Mouse (Mus musculus) midbrain, embryonic 14.5 days (tissue): ENCODE measurements around the gene Ifi207. TPM values are rescaled to one million over a fixed set of nuclear protein-coding genes. Genes with fewer than 3 reads are reported as not detected.
"Not testable (repeated sequence)": the region's sequence is repeated elsewhere in the genome, so short reads cannot be mapped to it uniquely, and the experiment has no call there.

Experiments
- ATAC-seq: fragments of 200-750 bp; cut with Nextera tagmentation; 2 replicates; pipeline ENCODE4 v1.8.0; 2017; ENCODE audit warnings: moderate number of reproducible peaks, moderate library complexity; ENCODE audit not compliant: low FRiP score, low TSS enrichment
- DNase-seq: peaks from one replicate; pipeline ENCODE4 v3.0.0-alpha.2; 2015
- H3K27ac ChIP-seq: fragments of 300-500 bp; sonication (generic); replicated peaks from 2 replicates; pipeline ENCODE4 v1.5.1; 2014; ENCODE audit warnings: mild to moderate bottlenecking, low read depth, low read length, moderate library complexity
- H3K27me3 ChIP-seq: fragments of 300-500 bp; sonication (generic); 2 replicates; pipeline ENCODE4 v1.6.1; 2014; ENCODE audit warnings: low read length, control low read depth, mixed read lengths; ENCODE audit not compliant: control insufficient read depth, insufficient read depth
- H3K36me3 ChIP-seq: fragments of 300-500 bp; sonication (generic); 2 replicates; pipeline ENCODE4 v1.6.1; 2014; ENCODE audit warnings: low read length, control low read depth; ENCODE audit not compliant: control insufficient read depth, insufficient read depth
- H3K4me1 ChIP-seq: fragments of 300-500 bp; sonication (generic); 2 replicates; pipeline ENCODE4 v1.6.1; 2014; ENCODE audit warnings: mild to moderate bottlenecking, antibody characterized with exemption, low read length, control low read depth; ENCODE audit not compliant: control insufficient read depth, insufficient read depth
- H3K4me2 ChIP-seq: fragments of 300-500 bp; sonication (generic); 2 replicates; pipeline ENCODE4 v1.6.1; 2014; ENCODE audit warnings: mild to moderate bottlenecking, low read length, moderate library complexity
- H3K4me3 ChIP-seq: fragments of 300-500 bp; sonication (generic); replicated peaks from 2 replicates; pipeline ENCODE4 v1.5.1; 2014; ENCODE audit warnings: low read depth, low read length
- H3K9ac ChIP-seq: fragments of 300-500 bp; sonication (generic); replicated peaks from 2 replicates; pipeline ENCODE4 v1.6.1; 2014; ENCODE audit warnings: mild to moderate bottlenecking, low read length, moderate library complexity
- H3K9me3 ChIP-seq: fragments of 300-500 bp; sonication (generic); 2 replicates; pipeline ENCODE4 v1.6.1; 2016; ENCODE audit warnings: low read length, control low read depth, mixed read lengths; ENCODE audit not compliant: control insufficient read depth
- WGBS: fragments of 180-500 bp; shearing (Covaris S2); extraction: QIAGEN DNeasy Blood & Tissue Kit; methylation state at CpG from one replicate; pipeline ENCODE4 v1.1.7; 2014; 5-methylcytosine and 5-hydroxymethylcytosine counted together
- polyA plus RNA-seq: library from polyadenylated mRNA; unstranded; fragments of >200 nt; fragmentation: Nextera tagmentation; extraction: Ambion mirVana; gene quantifications from 2 replicates; pipeline ENCODE4 v1.2.1, GENCODE M21; 2014

Gene Ifi207
- polyA plus RNA-seq: 1.1 TPM in 1 of 2 replicates, not detected in the other

GRCm38 (mm10) chr1:173741656-173742055, at the start of gene Ifi207:
TSS of gene Ifi207 (minus strand) at chr1:173741747.
- Histone ChIP-seq H3K27me3 (no peaks in the 10 kb centered on the region), H3K27ac (no peak within 1 kb of the TSS), H3K36me3 (no peaks in the 10 kb centered on the region), H3K4me2 (no peak within 1 kb of the TSS), H3K4me3 (no peak within 1 kb of the TSS), H3K4me1 (no peaks in the 10 kb centered on the region), H3K9ac (no peak within 1 kb of the TSS), H3K9me3 (no peaks in the 10 kb centered on the region)
- no peak for ATAC-seq
- WGBS: 76% methylated on average over 4 of the region's 4 CpGs
- no peak for DNase-seq

GRCm38 (mm10) chr1:173773457-173773856, 31.9 kb upstream of the Ifi207 start:
- H3K9ac ChIP-seq, DNase-seq, H3K27ac ChIP-seq, H3K9me3 ChIP-seq, H3K4me2 ChIP-seq, ATAC-seq, H3K4me1 ChIP-seq, H3K36me3 ChIP-seq, H3K27me3 ChIP-seq, H3K4me3 ChIP-seq: not testable (repeated sequence)
- 70% methylated on average over 2 of the region's 3 CpGs for WGBS

- H3K9me3 ChIP-seq, DNase-seq, H3K4me3 ChIP-seq, H3K4me2 ChIP-seq, H3K9ac ChIP-seq, ATAC-seq, H3K27ac ChIP-seq, H3K4me1 ChIP-seq, H3K36me3 ChIP-seq, H3K27me3 ChIP-seq: not testable (repeated sequence)
- 88% methylated on average over 5 of the region's 5 CpGs for WGBS
Observed at GRCm38 (mm10) chr1:173766848-173767617, 25.5 kb upstream of the Ifi207 start, which contains the start of gene Ifi204. TSS of gene Ifi204 (minus strand) at chr1:173766943.

GRCm38 (mm10) chr1:173760032-173760431, 18.5 kb upstream of the Ifi207 start:
- not testable (repeated sequence) for ATAC-seq, H3K9ac ChIP-seq
- WGBS: 95% methylated on average over 4 of the region's 5 CpGs

GRCm38 (mm10) chr1:173742262-173742661, 715 bp upstream of the Ifi207 start:
- no peak overlapping the region for H3K4me3 ChIP-seq
- H3K27me3 ChIP-seq: no peaks in the 10 kb centered on the region
- no peaks in the 10 kb centered on the region for H3K4me1 ChIP-seq
- H3K4me2 ChIP-seq: no peak overlapping the region
- no peak overlapping the region for H3K9ac ChIP-seq
- no peaks in the 10 kb centered on the region for H3K36me3 ChIP-seq
- 85% methylated on average over 1 of the region's 1 CpGs for WGBS
- H3K9me3 ChIP-seq: no peaks in the 10 kb centered on the region
- ATAC-seq (no peak), DNase-seq (no peak)
- H3K27ac ChIP-seq: no peak overlapping the region

More at GRCm38 (mm10) chr1:173760032-173760431, 18.5 kb upstream of the Ifi207 start:
- not testable (repeated sequence) for H3K4me2 ChIP-seq, H3K36me3 ChIP-seq, H3K27ac ChIP-seq, H3K4me1 ChIP-seq, DNase-seq, H3K4me3 ChIP-seq, H3K27me3 ChIP-seq, H3K9me3 ChIP-seq

GRCm38 (mm10) chr1:173740537-173740936, 1.0 kb downstream of the Ifi207 start:
- Histone ChIP-seq H3K4me3 (no peak overlapping the region), H3K9me3 (no peaks in the 10 kb centered on the region), H3K36me3 (no peaks in the 10 kb centered on the region), H3K4me2 (no peak overlapping the region), H3K27ac (no peak overlapping the region), H3K27me3 (no peaks in the 10 kb centered on the region), H3K4me1 (no peaks in the 10 kb centered on the region), H3K9ac (no peak overlapping the region)
- no peak for DNase-seq
- no peak for ATAC-seq

GRCm38 (mm10) chr1:173736986-173737385, 4.6 kb downstream of the Ifi207 start:
- WGBS: 82% methylated on average over 2 of the region's 2 CpGs
- no peaks in the 10 kb centered on the region for H3K4me1 ChIP-seq
- no peaks in the 10 kb centered on the region for H3K27me3 ChIP-seq
- no peak overlapping the region for H3K4me2 ChIP-seq
- DNase-seq (no peak), ATAC-seq (no peak)
- H3K9me3 ChIP-seq: no peaks in the 10 kb centered on the region
- no peak overlapping the region for H3K9ac ChIP-seq
- no peaks in the 10 kb centered on the region for H3K36me3 ChIP-seq
- no peak overlapping the region for H3K4me3 ChIP-seq
- no peak overlapping the region for H3K27ac ChIP-seq

GRCm38 (mm10) chr1:173735015-173735414, 6.5 kb downstream of the Ifi207 start:
- not testable (repeated sequence) for H3K4me1 ChIP-seq, H3K27ac ChIP-seq, H3K36me3 ChIP-seq, DNase-seq, H3K4me3 ChIP-seq, H3K4me2 ChIP-seq, ATAC-seq, H3K27me3 ChIP-seq, H3K9ac ChIP-seq, H3K9me3 ChIP-seq
- 86% methylated on average over 4 of the region's 4 CpGs for WGBS

- H3K36me3 ChIP-seq: no peaks in the 10 kb centered on the region
- H3K9me3 ChIP-seq: no peaks in the 10 kb centered on the region
- 48% methylated on average over 7 of the region's 7 CpGs for WGBS
- no peaks in the 10 kb centered on the region for H3K27me3 ChIP-seq
- no peak overlapping the region for H3K4me2 ChIP-seq
- no peak overlapping the region for H3K27ac ChIP-seq
- H3K4me3 ChIP-seq: no peak overlapping the region
- H3K9ac ChIP-seq: no peak overlapping the region
- no peak for ATAC-seq
- DNase-seq: no peak
- no peaks in the 10 kb centered on the region for H3K4me1 ChIP-seq
Observed at GRCm38 (mm10) chr1:173733219-173733618, 8.3 kb downstream of the Ifi207 start.
